Mouse (Mus musculus) CH12.LX (cell line): ENCODE results near the gene Slc12a6. TPM values are rescaled to one million over a fixed set of nuclear protein-coding genes. Genes with fewer than 3 reads are reported as not detected.

Experiments used
- DNase-seq: peaks from one replicate; pipeline ENCODE4 v3.0.0-alpha.2; 2013; ENCODE audit errors: extremely low read depth
- H3K27ac ChIP-seq: 2 replicates; pipeline ENCODE4 v1.5.1; 2012; ENCODE audit warnings: low read depth, mild to moderate bottlenecking, control low read depth, moderate library complexity; ENCODE audit not compliant: insufficient read depth
- H3K27me3 ChIP-seq: replicated peaks from 2 replicates; pipeline ENCODE3; 2012; ENCODE audit warnings: inconsistent platforms
- H3K36me3 ChIP-seq, 2 experiments: replicated peaks in 1 of 2; 2 replicates each; pipeline versions ENCODE3 to v1.6.1; 2012; ENCODE audit warnings: inconsistent platforms in 1 of 2, low read length in 1 of 2, mild to moderate bottlenecking in 1 of 2, mixed read lengths in 1 of 2, moderate library complexity in 1 of 2; ENCODE audit not compliant: control insufficient read depth in 1 of 2, insufficient read depth in 1 of 2
- H3K4me1 ChIP-seq, 2 experiments: 2 replicates each; pipeline ENCODE4 v1.6.1; 2012; ENCODE audit warnings: inconsistent platforms in 1 of 2, moderate library complexity in 1 of 2; ENCODE audit not compliant: insufficient read depth in 2 of 2, control insufficient read depth in 1 of 2
- H3K4me2 ChIP-seq: 2 replicates; pipeline ENCODE4 v1.6.1; 2012; ENCODE audit warnings: low read depth, mild to moderate bottlenecking, control low read depth; ENCODE audit not compliant: poor library complexity, insufficient read depth, severe bottlenecking
- H3K4me3 ChIP-seq, 3 experiments: fragments of 150-350 bp in 1 of 3; sonication (generic) in 1 of 3; replicated peaks in 1 of 3; 2 replicates each; pipeline versions ENCODE3 to v1.5.1; 2011 to 2012; ENCODE audit warnings: low read depth in 2 of 3, low read length in 2 of 3, mild to moderate bottlenecking in 2 of 3, moderate library complexity in 2 of 3, control low read depth in 1 of 3, improper control_type of control experiment in 1 of 3, inconsistent platforms in 1 of 3, mixed read lengths in 1 of 3; ENCODE audit not compliant: poor library complexity in 1 of 3
- H3K79me2 ChIP-seq: replicated peaks from 2 replicates; pipeline ENCODE4 v1.6.1; 2012; ENCODE audit warnings: mild to moderate bottlenecking, moderate library complexity; ENCODE audit not compliant: control insufficient read depth, poor library complexity, insufficient read depth, severe bottlenecking; ENCODE audit errors: extremely low read depth
- H3K9ac ChIP-seq: 2 replicates; pipeline ENCODE4 v1.6.1; 2012; ENCODE audit warnings: low read depth, mild to moderate bottlenecking, control low read depth, moderate library complexity; ENCODE audit not compliant: insufficient read depth
- H3K9me3 ChIP-seq: replicated peaks from 2 replicates; pipeline ENCODE3; 2012; ENCODE audit warnings: low read length, inconsistent platforms, mixed read lengths
- CHD1 ChIP-seq: IDR thresholded peaks from 2 replicates; pipeline ENCODE4 v1.6.1; 2012; ENCODE audit warnings: low read depth, low read length, improper control_type of control experiment, inconsistent platforms
- CHD2 ChIP-seq: IDR thresholded peaks from 2 replicates; pipeline ENCODE4 v1.6.1; 2011; ENCODE audit warnings: low read length, improper control_type of control experiment
- CTCF ChIP-seq, 2 experiments: IDR thresholded peaks in 1 of 2; conservative IDR thresholded peaks in 1 of 2; 2 replicates each; pipeline ENCODE4 v1.5.1; 2011 to 2012; ENCODE audit warnings: low read depth in 2 of 2, low read length in 2 of 2, improper control_type of control experiment in 1 of 2, inconsistent platforms in 1 of 2, mild to moderate bottlenecking in 1 of 2, moderate library complexity in 1 of 2
- ELF1 ChIP-seq: IDR thresholded peaks from 2 replicates; pipeline ENCODE4 v1.6.1; 2014; ENCODE audit warnings: low read depth, mild to moderate bottlenecking, inconsistent platforms, low read length, improper control_type of control experiment
- EP300 ChIP-seq: IDR thresholded peaks from 2 replicates; pipeline ENCODE4 v1.6.1; 2011; ENCODE audit warnings: low read length, improper control_type of control experiment
- ETS1 ChIP-seq: conservative IDR thresholded peaks from 2 replicates; pipeline ENCODE4 v1.6.1; 2012; ENCODE audit warnings: low read depth, mild to moderate bottlenecking, inconsistent platforms, low read length, improper control_type of control experiment, moderate library complexity
- HCFC1 ChIP-seq: IDR thresholded peaks from 2 replicates; pipeline ENCODE4 v1.6.1; 2012; ENCODE audit warnings: low read depth, mild to moderate bottlenecking, inconsistent platforms, low read length, improper control_type of control experiment
- IRF4 ChIP-seq: IDR thresholded peaks from 2 replicates; pipeline ENCODE4 v1.6.1; 2014; ENCODE audit warnings: low read depth, mild to moderate bottlenecking, inconsistent platforms, low read length, improper control_type of control experiment
- JUND ChIP-seq: conservative IDR thresholded peaks from 2 replicates; pipeline ENCODE4 v1.6.1; 2011; ENCODE audit warnings: low read depth, low read length, improper control_type of control experiment
- MAFK ChIP-seq: IDR thresholded peaks from 2 replicates; pipeline ENCODE4 v1.6.1; 2011; ENCODE audit warnings: low read length, improper control_type of control experiment; ENCODE audit not compliant: insufficient replicate concordance
- MAX ChIP-seq: IDR thresholded peaks from 2 replicates; pipeline ENCODE4 v1.6.1; 2011; ENCODE audit warnings: low read length, improper control_type of control experiment
- MAZ ChIP-seq: IDR thresholded peaks from 2 replicates; pipeline ENCODE4 v1.6.1; 2012; ENCODE audit warnings: low read depth, mild to moderate bottlenecking, inconsistent platforms, low read length, improper control_type of control experiment, moderate library complexity
- MEF2A ChIP-seq: IDR thresholded peaks from 2 replicates; pipeline ENCODE4 v1.6.1; 2014; ENCODE audit warnings: low read depth, mild to moderate bottlenecking, inconsistent platforms, low read length, improper control_type of control experiment, borderline replicate concordance
- MXI1 ChIP-seq: IDR thresholded peaks from 2 replicates; pipeline ENCODE4 v1.6.1; 2011; ENCODE audit warnings: mild to moderate bottlenecking, low read depth, low read length, improper control_type of control experiment
- MYC ChIP-seq: IDR thresholded peaks from 2 replicates; pipeline ENCODE4 v1.6.1; 2011; ENCODE audit warnings: low read depth, mild to moderate bottlenecking, improper control_type of control experiment, low read length
- NRF1 ChIP-seq: IDR thresholded peaks from 2 replicates; pipeline ENCODE4 v1.6.1; 2014; ENCODE audit warnings: low read depth, mild to moderate bottlenecking, inconsistent platforms, low read length, improper control_type of control experiment, moderate library complexity
- PAX5 ChIP-seq: IDR thresholded peaks from 2 replicates; pipeline ENCODE4 v1.6.1; 2012; ENCODE audit warnings: low read length, inconsistent platforms, mixed read lengths
- POLR2A ChIP-seq: IDR thresholded peaks from 2 replicates; pipeline ENCODE4 v1.6.1; 2011; ENCODE audit warnings: low read depth, mild to moderate bottlenecking, improper control_type of control experiment, low read length
- RAD21 ChIP-seq: IDR thresholded peaks from 2 replicates; pipeline ENCODE4 v1.6.1; 2011; ENCODE audit warnings: low read depth, mild to moderate bottlenecking, low read length, improper control_type of control experiment, moderate library complexity
- SMC3 ChIP-seq: IDR thresholded peaks from 2 replicates; pipeline ENCODE4 v1.6.1; 2011; ENCODE audit warnings: low read depth, low read length, improper control_type of control experiment
- ZMIZ1 ChIP-seq: IDR thresholded peaks from 2 replicates; pipeline ENCODE4 v1.6.1; 2012; ENCODE audit warnings: low read depth, mild to moderate bottlenecking, inconsistent platforms, low read length, improper control_type of control experiment
- ZNF384 ChIP-seq: IDR thresholded peaks from 2 replicates; pipeline ENCODE4 v1.6.1; 2012; ENCODE audit warnings: low read depth, low read length, improper control_type of control experiment, inconsistent platforms
- dilution Hi-C: fragments of 300-500 bp; cut with MboI; formaldehyde crosslinking; loops from 2 replicates; pipeline ENCODE4 v1.14.3; 2020; ENCODE audit warnings: low sequenced_read_pairs; ENCODE audit not compliant: extremely low pct_unique_long_range_greater_than_20kb, extremely low pct_ligation_motif_present
- in situ Hi-C: fragments of 300-500 bp; cut with MboI; formaldehyde crosslinking; loops from 3 replicates; pipeline ENCODE4 v1.14.3; 2019; ENCODE audit warnings: low sequenced_read_pairs, low pct_ligation_motif_present, low pct_unique_long_range_greater_than_20kb, mixed read lengths
- polyA plus RNA-seq: library from polyadenylated mRNA; unstranded; fragments of >175 nt; gene quantifications from 2 replicates; pipeline ENCODE4 v1.2.1, GENCODE M21; 2012; ENCODE audit warnings: low read depth; ENCODE audit not compliant: insufficient read length
- total RNA-seq, 2 experiments: library from RNA; depleted of rRNA; stranded (reverse); fragments of 300-350 nt in 1 of 2; fragments of >200 nt in 1 of 2; gene quantifications; 2 replicates each; pipeline ENCODE4 v1.2.3; 2012 to 2014

Slc12a6 gene
- total and polyA plus RNA-seq, 3 experiments = 7.8 to 14.8 (median 10.5) TPM

DNA sequence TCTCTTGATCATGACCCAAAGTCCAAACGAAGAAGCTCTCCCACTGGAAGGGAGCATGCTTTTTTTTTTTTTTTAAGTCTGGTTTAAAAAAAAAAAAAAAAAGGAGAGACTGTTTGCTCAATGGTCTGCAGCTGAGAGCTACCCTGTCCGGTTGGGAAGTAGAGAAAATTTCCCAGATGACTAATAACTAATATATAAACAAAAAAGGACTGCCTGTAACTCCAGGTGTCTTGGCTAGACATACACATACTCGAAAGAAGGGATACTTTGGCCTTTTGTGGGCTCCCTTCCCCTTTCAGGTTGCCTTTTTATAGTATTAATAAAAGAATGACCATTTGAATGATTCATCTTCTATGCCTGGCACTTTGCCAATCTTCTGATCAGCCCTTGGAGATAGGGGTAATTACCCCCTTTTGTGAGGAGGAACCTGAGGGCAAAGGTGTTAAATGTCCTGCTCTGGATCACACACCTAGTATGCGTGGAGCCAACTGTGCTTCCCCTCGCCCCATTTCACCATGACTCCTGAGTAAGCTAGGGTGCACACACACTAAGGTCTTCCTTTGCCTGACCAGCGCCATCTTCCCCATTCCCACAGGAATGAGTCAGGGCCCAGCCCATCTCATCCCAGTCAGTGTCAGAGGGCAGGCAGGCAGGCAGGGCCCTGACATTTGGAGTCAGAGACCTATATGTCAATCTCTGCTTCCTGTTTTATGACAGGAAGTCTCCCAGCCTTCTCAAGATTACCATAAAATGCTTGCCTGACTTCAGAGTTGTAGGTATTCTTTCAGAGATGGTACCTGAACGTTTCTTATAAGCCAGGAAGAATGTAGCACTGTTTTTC, 10.7 kb upstream of the Slc12a6 start:
- Histone ChIP-seq H3K27ac (no peak overlapping the region), H3K9ac (no peak overlapping the region), H3K4me3 (no peak overlapping the region)
- in situ Hi-C loops = no loop called here
- TF ChIP-seq CHD1 (no peak), HCFC1 (no peak), ZNF384 (peak; percentile 61), ETS1 (no peak), MAFK (no peak), MAX (no peak), JUND (no peak)
- TF ChIP-seq, all 38 proteins: peak for 1
- no peak for DNase-seq
- no peaks in the 10 kb centered on the region for H3K79me2 ChIP-seq
- H3K36me3 ChIP-seq = peaks cover 0 to 11% of the 10 kb centered on the region in 2 experiments
- no peaks in the 10 kb centered on the region for H3K9me3 ChIP-seq
- no peak overlapping the region for H3K4me2 ChIP-seq
- dilution Hi-C loops = no loop called here
- H3K4me1 ChIP-seq = peaks cover 0 to 15% of the 10 kb centered on the region in 2 experiments; a peak in 2 of 4 replicates
- no peaks in the 10 kb centered on the region for H3K27me3 ChIP-seq

DNA sequence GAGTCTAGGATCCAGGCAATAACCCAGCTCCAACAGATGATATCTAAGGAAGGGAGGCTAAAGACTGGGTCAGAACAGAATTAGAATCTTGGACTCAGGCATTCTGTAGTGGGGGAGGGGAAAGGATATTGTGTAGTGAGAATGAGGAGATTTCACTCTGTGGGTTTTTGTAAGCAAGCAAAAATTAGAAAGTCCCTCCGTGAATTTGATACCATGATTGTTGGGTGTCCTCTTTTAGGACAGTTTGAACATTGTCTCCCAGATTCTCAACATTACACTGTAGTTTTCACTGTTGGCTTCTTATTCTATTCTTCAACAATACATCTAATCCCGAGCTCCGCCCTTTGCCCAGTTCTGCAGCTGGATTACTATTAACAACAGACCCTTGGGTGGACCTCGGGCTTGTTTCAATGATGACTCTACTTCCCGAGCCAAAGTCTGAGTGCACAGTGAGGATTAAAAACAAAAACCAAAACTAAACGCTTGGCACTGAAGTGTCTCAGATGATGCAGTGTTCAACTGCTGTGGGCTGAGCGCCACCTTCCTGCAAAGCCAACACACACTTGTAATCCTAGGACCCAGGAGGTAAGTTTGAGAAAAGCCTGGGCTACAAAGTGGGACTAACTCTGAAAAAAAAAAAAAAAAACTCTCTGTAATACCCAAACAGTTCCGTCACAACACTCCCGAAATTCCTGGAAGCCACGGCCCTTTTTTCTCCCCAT, 6.2 kb upstream of the Slc12a6 start, which contains the start of gene Nutm1:
Gene Nutm1 (minus strand): TSS at position 51 of the 722 bp plus-strand sequence.
- H3K4me2 ChIP-seq = peak within 1 kb of the TSS; percentile 61
- dilution Hi-C loops (no loop called here), in situ Hi-C loops (no loop called here)
- no peak within 1 kb of the TSS for H3K9ac ChIP-seq
- H3K36me3 ChIP-seq = peaks cover 0 to 12% of the 10 kb centered on the region in 2 experiments
- peaks cover 21% of the 10 kb centered on the region for H3K79me2 ChIP-seq
- H3K9me3 ChIP-seq = no peaks in the 10 kb centered on the region
- TF ChIP-seq EP300 (no peak), POLR2A (no peak), CHD2 (no peak), MXI1 (no peak), ZNF384 (peak; percentile 66), SMC3 (peak; percentile 77), IRF4 (0 out of 2 replicates have a peak, but pooled peaks have one; percentile 34), PAX5 (no peak), ZMIZ1 (no peak), HCFC1 (no peak), MAX (no peak), CHD1 (no peak), JUND (no peak), MAZ (peak; percentile 35; the same call in 1 of the 2 replicates), RAD21 (peak; percentile 90), ELF1 (no peak), MYC (peak; percentile 28; the same call in 1 of the 2 replicates), MEF2A (peak; percentile 14; the same call in 1 of the 2 replicates), NRF1 (no peak), CTCF (conservative IDR thresholded peaks at IDR 0.05 in 1 of 2, IDR thresholded peaks at IDR 0.05 in 1 of 2; ENCODE audit: low read depth in 2 of 2, low read length in 2 of 2) (peak in 1 of 2 experiments; percentile 85; a peak in 2 of 4 replicates), ETS1 (no peak)
- peak; percentile 55 for DNase-seq
- peaks cover 2 to 30% of the 10 kb centered on the region in 2 experiments; a peak in 2 of 4 replicates for H3K4me1 ChIP-seq
- H3K27me3 ChIP-seq = no peaks in the 10 kb centered on the region
- no peak within 1 kb of the TSS for H3K27ac ChIP-seq
- H3K4me3 ChIP-seq = peak within 1 kb of the TSS in 1 of 3 experiments; percentile 18
